Mouse (Mus musculus): ENCODE data around the gene Zfp618. TPM values are rescaled to one million over a fixed set of nuclear protein-coding genes. Genes with fewer than 3 reads are reported as not detected.

Gene Zfp618
- total RNA-seq, 2 experiments from 2014 or later = 2.7 to 2.9 TPM

GRCm38 (mm10) chr4:62999321-62999720 lies 33.9 kb downstream of the Zfp618 start:
- DNase-seq = no peak

GRCm38 (mm10) chr4:62999916-63000315 lies 34.5 kb downstream of the Zfp618 start:
- DNase-seq = no peak

- DNase-seq = no peak
Observed at GRCm38 (mm10) chr4:63000316-63001055, 35.1 kb downstream of the Zfp618 start.

- DNase-seq = no peak
Observed at GRCm38 (mm10) chr4:63002386-63002785, 37.0 kb downstream of the Zfp618 start.

- no peak for DNase-seq
Observed at GRCm38 (mm10) chr4:63004519-63004918, 39.1 kb downstream of the Zfp618 start.

GRCm38 (mm10) chr4:63005446-63006185 lies 40.2 kb downstream of the Zfp618 start:
- DNase-seq = no peak

- no peak for DNase-seq
Observed at GRCm38 (mm10) chr4:63006198-63007155, 41.1 kb downstream of the Zfp618 start.

- no peak for DNase-seq
Observed at GRCm38 (mm10) chr4:63008206-63008605, 42.8 kb downstream of the Zfp618 start.

GRCm38 (mm10) chr4:63008822-63009221 lies 43.4 kb downstream of the Zfp618 start:
- DNase-seq = no peak

GRCm38 (mm10) chr4:63009821-63010220 lies 44.4 kb downstream of the Zfp618 start:
- no peak for DNase-seq

GRCm38 (mm10) chr4:63010226-63010625 lies 44.9 kb downstream of the Zfp618 start:
- peak in 1 of 2 experiments; percentile 19 for DNase-seq

GRCm38 (mm10) chr4:63018616-63019015 lies 53.2 kb downstream of the Zfp618 start:
- DNase-seq = no peak

- DNase-seq = no peak
Observed at GRCm38 (mm10) chr4:63019428-63019858, 54.1 kb downstream of the Zfp618 start.

GRCm38 (mm10) chr4:63021034-63021700 lies 55.8 kb downstream of the Zfp618 start:
- DNase-seq = no peak

- no peak for DNase-seq
Observed at GRCm38 (mm10) chr4:63023465-63023864, 58.1 kb downstream of the Zfp618 start.

GRCm38 (mm10) chr4:63024098-63024497 lies 58.7 kb downstream of the Zfp618 start:
- no peak for DNase-seq

GRCm38 (mm10) chr4:63024734-63025256 lies 59.4 kb downstream of the Zfp618 start:
- DNase-seq = no peak

GRCm38 (mm10) chr4:63025306-63025705 lies 59.9 kb downstream of the Zfp618 start:
- DNase-seq = no peak

GRCm38 (mm10) chr4:63026286-63026685 lies 60.9 kb downstream of the Zfp618 start:
- DNase-seq = no peak

GRCm38 (mm10) chr4:63027451-63027850 lies 62.1 kb downstream of the Zfp618 start:
- no peak for DNase-seq

- no peak for DNase-seq
Observed at GRCm38 (mm10) chr4:63030157-63030556, 64.8 kb downstream of the Zfp618 start.

GRCm38 (mm10) chr4:63031240-63031639 lies 65.9 kb downstream of the Zfp618 start:
- no peak for DNase-seq

All from layer of hippocampus, postnatal 36 days (tissue).